Comparison of ENCODE assay signal across 16 mouse cellular contexts in genomic region chr17:27077133-27077532, GRCm38 (mm10). TPM values are rescaled to one million over a fixed set of nuclear protein-coding genes. Genes with fewer than 3 reads are reported as not detected.
A peak's percentile ranks its signal among the peaks of the same experiment; 100 is the strongest.
DNase-seq lines count a peak whose midpoint lies in the region; ATAC-seq and TF ChIP-seq lines count a peak whose summit lies in the region.
"Had no signal": no experiment of that assay in that cellular context is flagged by ENCODE, and none has a peak within 500 bp of the region (broad histone marks: within the 10 kb centered on the region; RNA-seq: fewer than 3 reads in every experiment).

No protein-coding gene starts in this region.

- DNase-seq in lung, postnatal 0 days (ENCODE audit: low spot score): no peak
- DNase-seq in lung, postnatal 36 days: no peak
- DNase-seq in Patski (ENCODE audit: low read depth, low spot score): no peak
- DNase-seq in splenic B cell, adult 2 months (ENCODE audit: low read depth, low spot score): peak; percentile 25
- no peak for DNase-seq in urinary bladder, postnatal 14 days (ENCODE audit: low spot score)
- DNase-seq: cerebellum, adult 8-10 months; kidney, adult 18-20 months; right cerebral cortex, postnatal 4 days; thymus, postnatal 36 days had no signal

- CTCF ChIA-PET in Patski (lab: Charles Lee): interaction anchor here (1.2 to 1.3 kb wide), 2 partner anchors 37 to 39 kb away, joined by 3 to 4 read pairs; no protein-coding TSS in a partner anchor

- POLR2A ChIA-PET in Patski (lab: Charles Lee): no interaction called here

- no peaks in the 10 kb centered on the region for H3K27me3 ChIP-seq in intestine, postnatal 0 days (replicated peaks; ENCODE audit: control insufficient read depth, insufficient read depth, low read length)
- H3K27me3 ChIP-seq in intestine, embryonic 16.5 days (replicated peaks; ENCODE audit: control insufficient read depth, insufficient read depth, low read length): no peaks in the 10 kb centered on the region
- H3K27me3 ChIP-seq in lung, postnatal 0 days (replicated peaks; ENCODE audit: insufficient read depth, low read length): no peaks in the 10 kb centered on the region
- no peaks in the 10 kb centered on the region for H3K27me3 ChIP-seq in Patski
- no peaks in the 10 kb centered on the region for H3K27me3 ChIP-seq in splenic B cell, adult 2 months (ENCODE audit: control insufficient read depth, insufficient read depth, low read length, poor library complexity, severe bottlenecking)
- H3K27me3 ChIP-seq: limb, embryonic 12.5 days; neural tube, embryonic 12.5 days; stomach, embryonic 15.5 days had no signal

- TF ChIP-seq CTCF in intestine, postnatal 0 days (IDR thresholded peaks at IDR 0.05; ENCODE audit: low read depth): peak; percentile 61
- peak; percentile 45 for TF ChIP-seq CTCF in lung, postnatal 0 days (IDR thresholded peaks at IDR 0.05)
- peak; percentile 44 for TF ChIP-seq CTCF in Patski (IDR thresholded peaks at IDR 0.05)

- peaks cover 16% of the 10 kb centered on the region; the same call in 1 of the 2 replicates for H3K36me3 ChIP-seq in intestine, postnatal 0 days (ENCODE audit: control insufficient read depth, insufficient read depth)
- peaks cover 13% of the 10 kb centered on the region for H3K36me3 ChIP-seq in intestine, embryonic 16.5 days (ENCODE audit: control insufficient read depth, insufficient read depth, low read length)
- no peaks in the 10 kb centered on the region for H3K36me3 ChIP-seq in lung, postnatal 0 days (ENCODE audit: insufficient read depth, low read length)
- H3K36me3 ChIP-seq in splenic B cell, adult 2 months (ENCODE audit: control insufficient read depth, insufficient read depth, low read length, poor library complexity, severe bottlenecking): peaks cover 12% of the 10 kb centered on the region
- H3K36me3 ChIP-seq: neural tube, embryonic 12.5 days had no signal

- WGBS in intestine, postnatal 0 days: 95% methylated on average over 7 of the region's 7 CpGs
- 95% methylated on average over 7 of the region's 7 CpGs for WGBS in intestine, embryonic 16.5 days
- 95% methylated on average over 7 of the region's 7 CpGs for WGBS in lung, postnatal 0 days

- no peak for TF ChIP-seq EP300 in lung, postnatal 0 days (IDR thresholded peaks at IDR 0.05)

- no peak overlapping the region for H3K4me3 ChIP-seq in intestine, postnatal 0 days (ENCODE audit: low read depth, low read length)
- H3K4me3 ChIP-seq in intestine, embryonic 16.5 days (ENCODE audit: low read length): no peak overlapping the region
- H3K4me3 ChIP-seq in lung, postnatal 0 days (ENCODE audit: low read depth, low read length): no peak overlapping the region
- H3K4me3 ChIP-seq: limb, embryonic 12.5 days; megakaryocyte, embryonic 14.5 days; neural tube, embryonic 12.5 days; stomach, embryonic 15.5 days had no signal

- H3K9ac ChIP-seq in intestine, postnatal 0 days (ENCODE audit: low read depth, low read length): no peak overlapping the region
- no peak overlapping the region for H3K9ac ChIP-seq in intestine, embryonic 16.5 days (ENCODE audit: low read depth, low read length)
- H3K9ac ChIP-seq in lung, postnatal 0 days (replicated peaks; ENCODE audit: low read depth): no peak overlapping the region
- H3K9ac ChIP-seq: hindbrain, embryonic 14.5 days; limb, embryonic 12.5 days; neural tube, embryonic 12.5 days; stomach, embryonic 15.5 days had no signal

- in situ Hi-C loops in Patski (cut with MboI; ENCODE audit: low pct_unique_long_range_greater_than_20kb): no loop called here

- no peak overlapping the region for H3K4me2 ChIP-seq in intestine, postnatal 0 days (replicated peaks; ENCODE audit: low read depth)
- no peak overlapping the region for H3K4me2 ChIP-seq in intestine, embryonic 16.5 days (ENCODE audit: low read depth, low read length)
- no peak overlapping the region for H3K4me2 ChIP-seq in lung, postnatal 0 days (replicated peaks; ENCODE audit: low read depth, low read length)
- H3K4me2 ChIP-seq: hindbrain, embryonic 14.5 days; limb, embryonic 12.5 days; neural tube, embryonic 12.5 days; stomach, embryonic 15.5 days had no signal

- H3K9me3 ChIP-seq in intestine, postnatal 0 days (ENCODE audit: control insufficient read depth): no peaks in the 10 kb centered on the region
- H3K9me3 ChIP-seq in intestine, embryonic 16.5 days (ENCODE audit: control insufficient read depth, low read length): no peaks in the 10 kb centered on the region
- no peaks in the 10 kb centered on the region for H3K9me3 ChIP-seq in lung, postnatal 0 days (ENCODE audit: low read length)
- H3K9me3 ChIP-seq: neural tube, embryonic 12.5 days; stomach, embryonic 15.5 days had no signal

- peaks cover 5% of the 10 kb centered on the region for H3K4me1 ChIP-seq in intestine, postnatal 0 days (replicated peaks; ENCODE audit: control insufficient read depth, insufficient read depth, low read length)
- H3K4me1 ChIP-seq in intestine, embryonic 16.5 days (ENCODE audit: control insufficient read depth, insufficient read depth, low read length): peaks cover 36% of the 10 kb centered on the region
- 0 out of 2 replicates have a peak, but pooled peaks cover 2% of the 10 kb centered on the region for H3K4me1 ChIP-seq in lung, postnatal 0 days (ENCODE audit: insufficient read depth, low read depth, low read length)
- H3K4me1 ChIP-seq: neural tube, embryonic 12.5 days had no signal

- no peak for ATAC-seq in intestine, postnatal 0 days
- no peak for ATAC-seq in intestine, embryonic 16.5 days
- no peak for ATAC-seq in lung, postnatal 0 days
- no peak for ATAC-seq in Patski

- no peak overlapping the region for H3K27ac ChIP-seq in intestine, postnatal 0 days (ENCODE audit: low read depth, low read length)
- no peak overlapping the region for H3K27ac ChIP-seq in intestine, embryonic 16.5 days (ENCODE audit: low read length)
- H3K27ac ChIP-seq in lung, postnatal 0 days (ENCODE audit: low read length): no peak overlapping the region
- H3K27ac ChIP-seq: hindbrain, embryonic 14.5 days; limb, embryonic 12.5 days; neural tube, embryonic 12.5 days; stomach, embryonic 15.5 days had no signal

RNA-seq across cellular contexts. Expression of gene Itpr3, which starts 20.0 kb away (rescaled TPM):
- polyA plus RNA-seq in intestine, postnatal 0 days (2015; fragmentation: Nextera tagmentation; extraction: Ambion mirVana): 6.1 and 7.2 TPM in 2 replicates
- polyA plus RNA-seq in intestine, embryonic 16.5 days (2015; fragmentation: Nextera tagmentation; extraction: Ambion mirVana): 12.1 and 16.5 TPM in 2 replicates
- polyA plus RNA-seq in lung, postnatal 0 days (2015; fragmentation: Nextera tagmentation; extraction: Ambion mirVana): 3.6 and 3.9 TPM in 2 replicates
- polyA plus RNA-seq in Patski (2021): 88.6 TPM

RNA-seq across cellular contexts. Expression of gene Bak1, which starts 48.3 kb away (rescaled TPM):
- polyA plus RNA-seq in intestine, postnatal 0 days (2015; fragmentation: Nextera tagmentation; extraction: Ambion mirVana): 18.1 and 18.2 TPM in 2 replicates
- polyA plus RNA-seq in intestine, embryonic 16.5 days (2015; fragmentation: Nextera tagmentation; extraction: Ambion mirVana): 8.5 and 10.3 TPM in 2 replicates
- 3.8 and 4.0 TPM in 2 replicates for polyA plus RNA-seq in lung, postnatal 0 days (2015; fragmentation: Nextera tagmentation; extraction: Ambion mirVana)
- polyA plus RNA-seq in Patski (2021): 96.7 TPM

RNA-seq across cellular contexts. Expression of gene Uqcc2, which starts 56.6 kb away (rescaled TPM):
- 190 and 206 TPM in 2 replicates for polyA plus RNA-seq in intestine, postnatal 0 days (2015; fragmentation: Nextera tagmentation; extraction: Ambion mirVana)
- polyA plus RNA-seq in intestine, embryonic 16.5 days (2015; fragmentation: Nextera tagmentation; extraction: Ambion mirVana): 238 and 255 TPM in 2 replicates
- polyA plus RNA-seq in lung, postnatal 0 days (2015; fragmentation: Nextera tagmentation; extraction: Ambion mirVana): 155 and 176 TPM in 2 replicates
- 318 TPM for polyA plus RNA-seq in Patski (2021)
